Mouse (Mus musculus) testis, adult 2 months (tissue): ENCODE data around the gene Smim7. TPM values are rescaled to one million over a fixed set of nuclear protein-coding genes. Genes with fewer than 3 reads are reported as not detected.
A peak's percentile ranks its signal among the peaks of the same experiment; 100 is the strongest.

Experiments used
- H3K27ac ChIP-seq: fragments of 200-500 bp; 2 replicates; pipeline ENCODE4 v1.5.1; 2012; ENCODE audit warnings: low read depth, low read length; ENCODE audit not compliant: control insufficient read depth, insufficient read depth
- H3K27me3 ChIP-seq: fragments of 200-500 bp; 2 replicates; pipeline ENCODE4 v1.6.1; 2012; ENCODE audit warnings: mild to moderate bottlenecking, low read length, moderate library complexity; ENCODE audit not compliant: control insufficient read depth, insufficient read depth
- H3K36me3 ChIP-seq: fragments of 200-500 bp; 2 replicates; pipeline ENCODE4 v1.6.1; 2012; ENCODE audit warnings: mild to moderate bottlenecking, low read length; ENCODE audit not compliant: control insufficient read depth, insufficient read depth
- H3K4me1 ChIP-seq: fragments of 200-500 bp; 2 replicates; pipeline ENCODE4 v1.6.1; 2012; ENCODE audit warnings: low read length; ENCODE audit not compliant: control insufficient read depth, insufficient read depth
- H3K4me3 ChIP-seq: fragments of 200-500 bp; 2 replicates; pipeline ENCODE4 v1.5.1; 2012; ENCODE audit warnings: low read depth, mild to moderate bottlenecking, low read length, moderate library complexity, mixed read lengths; ENCODE audit not compliant: control insufficient read depth
- CTCF ChIP-seq: fragments of 200-500 bp; IDR thresholded peaks from 2 replicates; pipeline ENCODE4 v1.5.1; 2012; ENCODE audit warnings: low read depth, mild to moderate bottlenecking, inconsistent platforms, low read length, moderate library complexity; ENCODE audit not compliant: control insufficient read depth, insufficient read depth, insufficient replicate concordance
- POLR2A ChIP-seq: fragments of 200-500 bp; IDR thresholded peaks from 2 replicates; pipeline ENCODE4 v1.6.1; 2012; ENCODE audit warnings: low read depth, mild to moderate bottlenecking, inconsistent platforms, low read length, moderate library complexity; ENCODE audit not compliant: control insufficient read depth
- polyA plus RNA-seq: library from polyadenylated mRNA; depleted of rRNA; stranded (reverse); fragments of >200 nt; gene quantifications from 2 replicates; pipeline ENCODE4 v1.2.3, GENCODE M21; 2012; rRNA removed

Smim7 gene
- polyA plus RNA-seq, result 12.7 and 14.0 TPM in 2 replicates

DNA sequence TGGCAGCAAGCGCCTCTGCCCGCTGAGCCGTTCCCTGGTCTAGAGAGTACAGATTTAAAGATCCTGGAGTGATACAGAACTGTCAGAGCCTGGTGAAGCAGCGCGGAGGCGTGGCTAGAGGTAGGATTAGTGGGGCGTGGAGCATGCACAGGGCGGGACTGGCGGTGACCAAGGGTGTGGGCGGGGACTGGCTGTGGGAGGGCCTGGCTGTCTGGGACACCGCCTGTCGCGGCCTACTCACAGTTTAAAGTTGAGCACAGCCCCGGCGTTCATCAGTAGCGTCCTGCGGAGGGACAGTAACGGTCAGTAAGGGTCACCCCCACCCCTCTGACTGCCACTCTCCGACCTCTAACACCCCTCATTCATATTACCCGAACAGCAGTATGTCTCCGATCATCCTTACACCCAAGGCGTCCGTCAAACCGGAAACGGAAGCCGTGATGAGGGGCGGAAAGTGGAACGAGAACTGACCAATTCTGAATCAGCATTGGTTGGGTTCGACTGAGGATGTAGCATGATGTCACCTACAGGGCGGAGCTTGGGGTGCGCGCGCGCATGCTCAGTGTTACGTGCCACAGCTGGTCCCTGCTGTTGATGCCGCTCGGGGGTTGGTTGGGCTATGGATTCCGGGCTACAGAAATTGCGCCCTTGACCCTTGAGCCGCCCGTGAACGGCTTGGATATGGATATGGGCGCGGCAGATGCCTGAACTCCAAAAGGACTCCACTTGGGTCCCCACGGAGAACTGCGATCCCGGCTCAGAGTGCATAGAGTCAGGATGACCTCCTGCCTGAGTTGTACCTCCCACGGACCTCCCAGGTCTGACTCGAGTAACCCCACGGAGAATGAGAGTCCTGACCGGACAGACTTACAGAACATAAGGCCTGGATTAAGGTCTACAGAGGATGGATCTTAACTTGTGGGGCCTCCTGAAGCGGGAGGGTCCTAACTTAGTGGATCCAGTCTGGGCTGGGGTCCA is at the start of gene Smim7:
Smim7 (minus strand) TSS at position 456 of the 978 bp plus-strand sequence.
- Histone ChIP-seq H3K4me3 (peak within 1 kb of the TSS; percentile 94), H3K27ac (peak within 1 kb of the TSS; percentile 96), H3K36me3 (peaks cover 3% of the 10 kb centered on the region), H3K4me1 (peaks cover 21% of the 10 kb centered on the region), H3K27me3 (no peaks in the 10 kb centered on the region)
- TF ChIP-seq CTCF, result no peak
- peak; percentile 78 for TF ChIP-seq POLR2A

- Histone ChIP-seq H3K27ac (no peak overlapping the region), H3K27me3 (no peaks in the 10 kb centered on the region), H3K4me3 (no peak overlapping the region), H3K4me1 (no peaks in the 10 kb centered on the region), H3K36me3 (no peaks in the 10 kb centered on the region)
- TF ChIP-seq POLR2A, result no peak
- TF ChIP-seq CTCF, result no peak
Measured at GRCm38 (mm10) chr8:72590198-72590597, 19.3 kb upstream of the Smim7 start.

DNA sequence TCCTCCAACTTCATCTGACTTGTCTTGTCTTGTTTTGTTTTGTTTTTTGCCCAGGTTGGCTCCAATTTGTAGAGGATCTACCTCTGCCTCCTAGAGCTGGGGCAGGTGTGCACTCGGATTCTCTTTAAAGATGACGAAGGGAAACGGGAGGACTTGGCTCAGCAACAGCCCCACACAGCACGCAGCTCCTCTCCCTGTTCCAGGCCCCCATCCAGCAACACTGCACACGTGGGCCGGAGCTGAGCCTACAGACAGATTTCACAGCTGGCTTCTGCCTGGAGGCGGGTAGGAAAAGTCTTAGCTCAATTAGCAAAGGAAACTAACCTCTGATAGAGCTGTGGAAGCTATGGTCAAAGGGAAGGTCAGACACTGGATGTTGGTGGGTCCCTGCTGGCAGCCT is 18.4 kb upstream of the Smim7 start:
- H3K36me3 ChIP-seq, result no peaks in the 10 kb centered on the region
- no peaks in the 10 kb centered on the region for H3K4me1 ChIP-seq
- H3K27me3 ChIP-seq, result no peaks in the 10 kb centered on the region
- H3K27ac ChIP-seq, result no peak overlapping the region
- TF ChIP-seq CTCF (no peak), POLR2A (no peak)
- no peak overlapping the region for H3K4me3 ChIP-seq

- TF ChIP-seq CTCF (no peak), POLR2A (no peak)
- Histone ChIP-seq H3K4me3 (no peak overlapping the region), H3K27me3 (no peaks in the 10 kb centered on the region), H3K4me1 (no peaks in the 10 kb centered on the region), H3K27ac (no peak overlapping the region), H3K36me3 (no peaks in the 10 kb centered on the region)
Measured at GRCm38 (mm10) chr8:72588865-72589264, 18.0 kb upstream of the Smim7 start.

GRCm38 (mm10) chr8:72587806-72588205 is 16.9 kb upstream of the Smim7 start:
- Histone ChIP-seq H3K27ac (no peak overlapping the region), H3K36me3 (no peaks in the 10 kb centered on the region), H3K4me1 (no peaks in the 10 kb centered on the region; the same call in 1 of the 2 replicates), H3K4me3 (no peak overlapping the region), H3K27me3 (no peaks in the 10 kb centered on the region)
- no peak for TF ChIP-seq CTCF
- no peak for TF ChIP-seq POLR2A

DNA sequence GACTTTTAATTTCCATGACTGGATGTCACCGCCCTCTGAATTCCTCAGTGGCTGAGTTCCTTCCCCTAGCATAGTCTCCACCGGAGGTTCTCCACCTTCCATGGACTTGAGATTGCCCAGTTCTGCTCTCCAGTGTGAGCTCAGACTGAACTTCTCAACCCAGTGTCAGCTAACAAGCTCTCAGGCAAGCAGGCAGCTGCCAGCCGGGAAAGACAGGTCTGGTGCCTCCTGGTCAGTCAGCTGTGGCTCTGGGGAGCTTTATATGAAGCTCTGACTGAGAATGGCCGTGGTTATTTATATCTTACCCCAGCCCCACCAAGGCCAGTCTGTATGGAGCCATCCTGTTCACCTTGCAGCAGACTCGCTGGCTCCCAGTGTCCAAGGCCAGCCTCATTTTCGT is 13.5 kb upstream of the Smim7 start:
- Histone ChIP-seq H3K27ac (no peak overlapping the region), H3K36me3 (no peaks in the 10 kb centered on the region), H3K27me3 (no peaks in the 10 kb centered on the region), H3K4me1 (no peaks in the 10 kb centered on the region; the same call in 1 of the 2 replicates), H3K4me3 (no peak overlapping the region)
- no peak for TF ChIP-seq POLR2A
- no peak for TF ChIP-seq CTCF

DNA sequence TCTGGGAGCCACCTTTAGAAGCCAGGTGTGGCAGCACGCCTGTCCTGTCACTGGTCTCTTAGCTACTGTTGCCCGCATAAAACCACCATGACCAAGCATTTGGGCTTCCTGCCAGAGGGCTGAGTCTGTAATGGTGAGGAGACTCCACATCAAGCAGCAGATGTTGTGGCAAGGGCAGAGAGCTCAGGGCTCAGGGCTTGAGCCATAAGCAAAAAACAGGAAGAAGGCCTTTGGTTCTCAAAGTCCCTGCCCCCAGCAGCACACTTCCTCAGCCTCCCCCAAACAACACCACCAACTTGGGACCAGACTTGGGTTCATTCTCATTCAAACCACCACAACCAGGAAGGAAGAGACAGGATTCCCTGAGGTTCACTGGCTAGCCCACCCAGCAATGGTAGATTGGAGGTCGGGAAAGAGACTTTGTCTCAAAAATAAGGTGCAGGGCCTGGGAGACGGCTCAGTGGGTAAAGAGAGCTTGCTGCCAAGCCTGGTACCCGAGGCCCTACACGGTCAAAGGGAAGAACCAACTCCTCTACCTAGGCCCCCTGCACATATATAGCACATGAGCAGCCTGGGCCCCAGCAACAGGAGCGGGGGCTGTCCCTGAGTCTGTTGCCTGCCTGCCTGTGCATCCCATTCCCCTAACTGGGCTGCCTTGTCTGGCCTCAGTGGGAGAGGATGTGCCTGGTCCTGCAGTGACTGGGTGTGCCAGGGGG is 12.3 kb upstream of the Smim7 start:
- TF ChIP-seq POLR2A (no peak), CTCF (no peak)
- Histone ChIP-seq H3K27me3 (no peaks in the 10 kb centered on the region), H3K4me3 (no peak overlapping the region), H3K27ac (no peak overlapping the region), H3K36me3 (no peaks in the 10 kb centered on the region), H3K4me1 (no peaks in the 10 kb centered on the region; the same call in 1 of the 2 replicates)
